Mouse (Mus musculus): ENCODE measurements around the gene Trmo.

The Trmo gene

GRCm38 (mm10) chr4:46337990-46338389 lies 51.2 kb downstream of the Trmo start:
- no peak for DNase-seq

GRCm38 (mm10) chr4:46335846-46336245 lies 53.4 kb downstream of the Trmo start:
- DNase-seq = no peak

- DNase-seq = no peak
Observed at GRCm38 (mm10) chr4:46328906-46329305, 60.3 kb downstream of the Trmo start.

All from cerebellum, adult 9-10 months (tissue).